Mouse (Mus musculus) thymus, adult 2 months (tissue): ENCODE data around the gene Hepacam.

ENCODE experiments used
- CTCF ChIP-seq: fragments of 200-500 bp; IDR thresholded peaks from 2 replicates; pipeline ENCODE4 v1.5.1; 2012; ENCODE audit warnings: mild to moderate bottlenecking, control low read depth, low read length, moderate library complexity, borderline replicate concordance; ENCODE audit not compliant: control insufficient read depth, poor library complexity, insufficient read depth; ENCODE audit errors: extremely low read depth
- POLR2A ChIP-seq: fragments of 200-500 bp; IDR thresholded peaks from 2 replicates; pipeline ENCODE4 v1.6.1; 2012; ENCODE audit warnings: mild to moderate bottlenecking, low read length, control low read depth, moderate library complexity; ENCODE audit not compliant: control insufficient read depth, poor library complexity, insufficient read depth; ENCODE audit errors: extremely low read depth

DNA sequence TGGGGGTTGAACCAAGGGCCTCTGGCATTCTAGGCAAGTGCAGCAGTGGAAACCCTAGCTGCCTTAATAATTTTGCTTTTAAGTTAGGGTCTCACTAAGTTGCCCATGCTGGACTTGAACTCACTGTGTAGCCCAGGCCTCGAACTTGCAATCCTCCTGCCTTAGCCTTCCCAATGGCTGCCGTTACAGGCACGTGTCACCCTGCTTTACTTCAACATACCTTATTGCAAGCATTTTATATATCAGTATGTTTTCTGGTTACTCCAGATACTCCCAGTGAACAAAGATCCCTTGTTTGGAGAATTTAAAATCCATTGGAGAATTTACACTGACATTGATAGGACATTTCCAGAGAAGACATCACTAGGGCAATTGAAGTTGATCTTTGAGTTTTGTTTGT lies 18.1 kb upstream of the Hepacam start:
- no peak for TF ChIP-seq CTCF
- no peak for TF ChIP-seq POLR2A
